Mouse (Mus musculus): ENCODE measurements around the gene Ric8a. TPM values are rescaled to one million over a fixed set of nuclear protein-coding genes. Genes with fewer than 3 reads are reported as not detected.
A peak's percentile ranks its signal among the peaks of the same experiment; 100 is the strongest.

Ric8a gene
- total RNA-seq, 1 experiment from 2014 or later, result 44.8 TPM

DNA sequence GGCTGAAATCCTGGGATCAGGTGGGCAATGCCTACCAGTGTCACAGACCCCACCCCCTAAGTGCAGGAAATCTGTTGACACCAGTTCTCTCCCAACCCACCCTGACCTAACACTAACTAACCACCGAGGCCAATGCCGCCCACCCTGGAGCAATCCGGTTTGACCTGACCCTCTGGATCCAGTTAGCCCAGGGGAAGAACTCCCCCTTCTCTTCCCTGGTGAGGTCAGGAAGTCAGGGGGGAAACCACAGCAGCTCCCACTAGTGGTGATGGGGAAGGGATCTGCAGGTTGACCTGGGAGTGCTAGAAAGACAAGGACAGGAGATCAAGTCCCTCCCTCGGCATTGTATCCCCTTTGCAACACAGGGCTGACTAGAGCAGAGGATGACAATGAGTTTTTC is 11.1 kb upstream of the Ric8a start:
- peak; percentile 8 for DNase-seq

DNA sequence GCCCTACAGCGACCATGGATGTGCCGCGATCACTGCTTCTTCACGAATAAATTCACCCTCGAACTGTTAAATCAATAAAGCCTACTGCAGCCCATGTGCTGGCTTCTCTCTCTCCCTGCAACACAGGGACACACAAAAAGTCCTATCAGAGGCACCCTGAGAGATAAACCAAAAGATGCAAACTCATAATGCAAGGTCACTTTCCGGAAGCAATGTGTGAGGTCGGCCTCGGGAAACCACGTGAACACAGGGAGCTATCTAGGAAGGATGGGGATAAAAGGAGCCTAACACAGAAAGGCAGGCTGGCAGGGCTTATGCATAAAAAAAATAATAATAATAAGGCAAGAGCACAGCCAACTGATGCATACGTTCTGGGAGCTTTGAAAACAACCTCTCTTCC is 10.1 kb upstream of the Ric8a start:
- DNase-seq, result peak; percentile 42

DNA sequence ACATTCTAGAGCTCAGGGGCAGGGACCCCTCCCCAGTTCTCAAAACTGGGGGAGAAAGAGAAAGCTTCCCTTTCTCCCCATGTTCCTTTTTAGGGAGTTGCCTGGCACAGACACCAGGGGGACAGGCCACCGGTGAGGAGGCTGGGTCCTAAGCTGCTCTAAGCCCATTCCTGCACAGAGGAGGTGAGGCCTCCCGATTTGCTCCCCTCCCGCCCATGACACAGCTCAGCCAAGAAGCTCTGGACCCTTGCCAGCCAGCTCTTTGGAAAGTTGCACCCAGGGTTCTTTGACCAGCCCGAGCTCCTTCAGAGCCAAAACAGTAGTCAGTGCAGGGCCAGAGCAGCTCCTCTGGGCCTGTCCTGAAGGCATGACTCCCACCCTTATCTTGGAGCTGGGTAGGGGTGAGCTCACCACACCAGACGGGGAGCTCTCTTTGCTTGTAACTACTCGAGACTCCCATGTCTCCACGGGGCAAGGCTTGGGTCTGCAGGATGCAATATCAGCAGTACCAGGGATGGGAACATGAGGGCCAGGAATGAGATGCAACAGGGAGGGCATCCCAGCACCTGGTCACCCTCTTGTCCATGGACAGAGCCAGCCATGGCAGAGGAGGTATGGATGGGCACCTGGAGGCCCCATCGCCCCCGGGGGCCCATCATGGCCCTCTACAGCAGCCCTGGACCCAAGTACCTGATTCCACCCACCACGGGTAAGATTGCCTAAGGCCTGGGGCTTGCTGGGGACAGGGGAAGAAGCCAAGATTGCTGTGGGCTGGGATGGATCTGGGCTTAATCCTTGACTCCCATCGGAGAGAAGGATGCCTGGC is 8.8 kb upstream of the Ric8a start, which contains the start of gene Odf3:
Odf3 (plus strand) TSS at position 51 of the 826 bp plus-strand sequence.
- peak; percentile 91 for DNase-seq

DNA sequence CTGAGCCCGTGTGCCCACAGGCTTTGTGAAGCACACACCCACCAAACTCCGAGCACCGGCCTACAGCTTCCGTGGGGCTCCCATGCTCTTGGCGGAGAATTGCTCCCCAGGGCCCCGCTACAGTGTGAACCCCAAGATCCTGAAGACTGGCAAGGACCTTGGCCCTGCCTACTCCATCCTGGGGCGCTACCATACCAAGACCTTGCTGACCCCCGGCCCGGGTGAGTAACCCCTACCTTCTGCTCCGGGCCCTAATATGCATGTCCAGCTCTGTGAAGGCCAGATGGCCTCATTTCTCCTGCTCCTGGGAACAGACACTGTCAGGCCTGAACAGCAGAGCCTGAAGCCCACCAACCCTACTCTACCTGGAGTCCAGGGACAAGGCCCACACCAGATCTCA is 8.2 kb upstream of the Ric8a start:
- DNase-seq, result no peak

DNA sequence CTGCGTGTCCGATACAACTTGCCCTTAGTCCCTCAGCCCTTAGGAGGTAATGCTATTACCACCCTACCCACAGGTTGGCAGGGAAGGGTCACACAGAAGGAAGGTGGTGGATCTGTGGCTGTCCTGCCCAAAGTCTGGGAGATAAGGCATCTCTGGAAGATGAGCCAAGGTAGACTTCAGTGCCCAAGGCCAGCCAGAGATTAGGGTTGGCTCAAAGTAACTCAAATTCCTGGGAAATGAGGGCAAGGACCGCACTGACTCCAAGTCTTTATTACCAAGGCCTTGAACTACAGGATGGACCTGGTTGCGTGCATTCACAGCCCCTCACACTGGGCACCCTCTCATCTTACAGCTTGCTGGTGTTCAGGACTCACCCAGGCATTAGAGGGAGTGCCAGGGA is 4.8 kb upstream of the Ric8a start:
- DNase-seq, result peak; percentile 49

DNA sequence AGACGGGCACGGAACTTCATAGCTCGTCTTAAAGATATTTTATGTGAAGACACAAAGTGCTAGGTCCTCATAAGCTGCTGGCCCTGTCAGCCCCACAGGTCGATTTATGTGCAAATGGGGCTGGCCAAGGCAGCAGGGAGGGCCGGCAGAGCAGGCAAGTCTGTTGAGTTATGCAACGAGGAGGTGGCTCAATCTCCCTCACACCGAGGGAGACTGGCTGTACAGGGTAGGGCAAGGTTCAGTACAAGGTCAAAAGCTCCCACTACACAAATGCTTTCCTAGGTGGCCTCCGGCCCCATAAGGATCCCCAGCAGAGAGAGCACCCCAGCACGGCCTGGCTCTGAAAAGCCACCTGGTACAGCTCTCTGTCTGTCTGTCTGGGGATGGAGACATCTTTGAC is 3.4 kb upstream of the Ric8a start:
- peak; percentile 76 for DNase-seq

DNA sequence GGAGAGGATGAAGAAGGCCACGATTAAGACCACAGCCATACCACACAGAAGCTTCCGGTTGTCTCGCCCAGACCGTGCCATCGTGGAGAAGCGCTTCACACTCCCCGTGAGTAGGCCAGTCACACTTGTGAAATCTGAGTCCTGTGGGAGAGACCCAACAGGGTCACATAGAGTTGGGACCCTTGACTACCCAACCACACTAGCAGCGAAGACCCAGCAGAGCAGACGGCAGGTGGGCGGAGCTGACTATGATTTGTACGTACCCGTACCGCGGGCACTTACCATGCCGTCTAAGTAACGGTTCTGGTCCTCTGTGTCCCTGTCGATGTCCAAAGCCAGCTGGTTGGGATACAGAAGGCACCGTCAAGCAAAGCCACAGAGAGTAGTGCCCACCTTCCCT is 2.3 kb upstream of the Ric8a start:
- DNase-seq, result no peak

DNA sequence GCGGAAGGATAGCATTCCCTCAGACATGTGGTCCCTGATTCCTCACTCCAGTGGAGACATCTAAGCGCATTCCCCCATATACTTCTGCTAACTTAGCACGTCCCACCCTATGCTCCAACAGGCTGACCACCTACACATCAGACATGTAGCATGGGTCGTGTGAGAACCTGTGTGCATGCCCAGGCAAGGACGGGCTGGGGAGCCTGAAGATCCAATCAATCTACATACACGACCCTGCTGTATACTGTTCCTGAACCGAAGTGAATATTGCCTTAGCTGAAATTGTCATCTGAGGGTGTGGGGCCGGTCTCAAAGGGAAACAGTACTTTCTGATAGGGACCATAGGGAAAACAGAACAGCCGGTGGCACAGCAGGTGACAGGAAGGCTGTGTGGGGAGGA is 1.6 kb upstream of the Ric8a start:
- no peak for DNase-seq

DNA sequence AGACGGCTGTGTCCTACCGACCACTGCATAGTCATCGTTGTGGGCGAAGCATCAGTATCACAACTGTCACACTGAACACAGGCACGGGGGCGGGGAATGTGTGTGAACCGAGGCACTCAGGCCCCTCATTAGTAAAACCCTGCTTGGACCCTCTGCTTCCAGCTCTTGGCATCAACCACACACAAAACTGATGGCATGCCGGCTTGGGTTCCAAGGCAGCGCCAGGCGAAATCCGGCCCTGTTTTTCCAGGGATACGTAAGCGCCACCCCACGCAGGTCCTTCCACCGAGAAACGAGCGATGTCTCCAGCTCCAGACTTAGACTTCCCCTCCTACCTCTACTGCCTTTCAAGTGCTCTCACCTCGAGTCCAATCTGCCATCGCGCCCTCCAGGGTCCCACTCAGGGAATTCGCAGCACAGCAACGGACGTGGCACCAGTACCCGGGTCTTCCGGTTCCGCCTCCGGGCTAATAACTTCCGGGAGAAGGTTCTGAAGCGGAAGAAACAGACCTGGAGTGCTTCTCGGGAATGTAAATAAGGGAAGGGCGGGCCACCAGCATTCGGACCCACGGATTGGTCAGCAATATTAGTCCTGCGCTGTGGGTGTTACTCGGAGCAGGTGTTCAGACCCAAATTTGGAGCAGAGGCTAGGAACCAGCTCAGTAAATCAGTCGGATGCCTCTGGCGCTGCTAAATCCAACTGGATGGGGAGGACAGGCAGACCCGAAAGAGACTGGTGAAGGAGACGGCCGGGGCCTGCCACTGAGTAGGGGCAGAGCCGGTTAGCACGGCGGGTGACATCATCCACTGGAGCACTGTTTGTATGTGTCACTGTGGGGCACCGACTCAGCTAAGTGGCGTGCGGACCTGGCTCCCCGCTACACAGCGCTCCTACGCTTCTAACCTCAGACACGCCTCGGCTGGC is 635 bp upstream of the Ric8a start, which contains the start of gene Gm45785:
Gm45785 (minus strand) TSS at position 472 of the 925 bp plus-strand sequence.
- peak; percentile 91 for DNase-seq

DNA sequence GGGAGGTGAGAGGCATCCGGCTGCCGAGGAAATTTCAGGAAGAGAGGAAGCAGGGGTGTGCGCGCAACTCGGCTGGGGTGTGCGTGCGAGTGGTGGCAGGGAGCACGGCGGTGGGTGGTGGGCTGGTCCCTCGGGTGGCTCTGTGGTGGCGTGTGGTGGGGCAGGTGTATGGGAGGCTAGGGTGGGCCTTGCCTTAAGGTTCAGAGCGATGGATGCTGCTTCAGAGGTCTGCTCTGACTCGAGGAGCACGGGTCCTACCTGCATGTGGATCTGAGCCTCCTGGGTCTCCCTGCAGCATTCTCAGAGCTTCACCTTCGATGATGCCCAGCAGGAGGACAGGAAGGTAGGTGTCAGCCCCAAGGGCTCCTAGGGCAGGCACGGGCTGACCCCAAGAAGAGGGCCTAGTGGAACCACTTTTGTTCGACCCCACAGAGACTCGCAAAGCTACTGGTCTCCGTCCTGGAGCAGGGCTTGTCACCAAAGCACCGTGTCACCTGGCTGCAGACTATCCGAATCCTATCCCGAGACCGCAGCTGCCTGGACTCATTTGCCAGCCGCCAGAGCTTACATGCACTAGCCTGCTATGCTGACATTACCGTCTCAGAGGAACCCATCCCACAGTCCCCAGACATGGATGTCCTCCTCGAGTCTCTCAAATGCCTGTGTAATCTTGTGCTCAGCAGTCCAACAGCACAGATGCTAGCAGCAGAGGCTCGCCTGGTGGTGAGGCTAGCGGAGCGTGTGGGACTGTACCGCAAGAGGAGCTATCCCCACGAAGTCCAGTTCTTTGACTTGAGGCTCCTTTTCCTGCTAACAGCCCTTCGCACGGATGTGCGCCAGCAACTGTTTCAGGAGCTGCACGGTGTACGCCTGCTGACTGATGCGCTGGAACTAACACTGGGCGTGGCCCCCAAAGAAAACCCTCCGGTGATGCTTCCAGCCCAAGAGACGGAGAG is 1.1 kb downstream of the Ric8a start, which contains the start of gene Bet1l:
Bet1l (minus strand) TSS at position 28 of the 956 bp plus-strand sequence.
- DNase-seq, result no peak

DNA sequence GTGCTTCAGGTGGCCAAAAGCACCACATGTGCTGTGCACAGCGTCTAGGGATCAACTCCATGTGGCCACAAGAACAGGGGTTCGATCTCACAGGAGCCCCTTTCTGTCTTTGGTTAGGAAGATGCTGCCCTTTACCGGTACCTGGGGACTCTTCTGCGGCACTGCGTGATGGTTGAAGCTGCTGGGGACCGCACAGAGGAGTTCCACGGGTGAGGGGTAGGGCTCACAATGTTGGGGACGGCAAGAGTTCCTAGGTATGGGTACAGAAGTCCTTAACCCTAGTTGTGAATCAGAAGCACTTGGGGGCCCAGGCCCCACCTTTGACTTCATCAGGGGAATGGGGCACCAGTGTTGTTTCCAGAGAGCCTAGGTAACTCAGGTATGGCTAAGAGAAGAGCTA is 2.0 kb downstream of the Ric8a start:
- DNase-seq, result no peak

DNA sequence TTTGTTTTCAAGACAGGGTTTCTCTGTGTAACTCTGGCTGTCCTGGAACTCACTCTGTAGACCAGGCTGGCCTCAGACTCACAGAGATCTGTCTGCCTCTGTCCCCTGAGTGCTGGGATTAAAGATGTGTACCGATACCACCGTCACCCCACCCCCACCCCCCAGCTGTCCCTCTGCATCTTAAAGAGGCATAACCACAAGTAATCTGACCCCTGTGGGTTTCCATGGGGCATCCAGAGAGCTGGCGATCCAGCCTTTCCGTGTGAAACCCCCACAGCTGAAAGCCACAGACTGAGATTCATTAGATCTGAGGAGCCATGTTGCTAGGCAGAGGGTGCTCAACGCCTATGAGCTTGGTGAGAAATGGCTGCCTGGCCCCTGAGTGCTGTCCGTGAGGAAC is 3.2 kb downstream of the Ric8a start:
- no peak for DNase-seq

DNA sequence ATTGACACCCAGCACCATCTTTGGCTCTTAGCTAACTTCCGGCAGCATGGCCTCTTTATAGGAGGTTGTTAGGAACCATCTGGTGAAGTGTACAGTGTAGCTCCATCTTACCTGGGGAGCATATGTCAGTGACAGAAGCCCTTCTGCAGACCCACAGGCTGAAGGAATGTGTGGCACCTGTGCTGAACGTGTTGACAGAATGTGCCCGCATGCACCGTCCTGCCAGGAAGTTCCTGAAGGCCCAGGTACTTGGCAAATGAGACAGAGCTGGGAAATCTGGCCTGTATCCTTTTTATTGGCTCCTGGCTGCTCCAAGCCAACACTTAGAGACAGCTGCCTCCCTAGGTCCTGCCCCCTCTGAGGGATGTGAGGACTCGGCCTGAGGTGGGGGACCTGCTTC is 4.0 kb downstream of the Ric8a start:
- DNase-seq, result no peak

DNA sequence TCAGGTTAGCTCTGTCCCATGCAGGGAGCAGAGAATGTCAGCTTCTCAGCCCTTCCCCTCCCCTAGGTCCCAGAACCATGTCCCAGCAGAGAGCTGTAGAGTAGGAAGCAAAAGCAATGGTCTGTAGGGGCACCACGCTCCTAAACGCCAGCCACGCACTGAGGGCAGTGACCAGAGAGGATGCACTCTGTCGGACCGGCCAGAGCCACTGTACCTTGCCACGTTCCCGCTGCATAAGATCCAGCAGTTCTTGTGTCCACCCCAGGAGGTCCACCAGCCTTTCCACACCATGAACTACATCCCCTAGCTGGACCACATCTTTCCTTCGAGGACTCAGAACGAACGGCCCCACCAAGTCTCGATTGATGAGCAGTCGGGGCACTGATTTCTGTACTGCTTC is 8.0 kb downstream of the Ric8a start:
- no peak for DNase-seq

DNA sequence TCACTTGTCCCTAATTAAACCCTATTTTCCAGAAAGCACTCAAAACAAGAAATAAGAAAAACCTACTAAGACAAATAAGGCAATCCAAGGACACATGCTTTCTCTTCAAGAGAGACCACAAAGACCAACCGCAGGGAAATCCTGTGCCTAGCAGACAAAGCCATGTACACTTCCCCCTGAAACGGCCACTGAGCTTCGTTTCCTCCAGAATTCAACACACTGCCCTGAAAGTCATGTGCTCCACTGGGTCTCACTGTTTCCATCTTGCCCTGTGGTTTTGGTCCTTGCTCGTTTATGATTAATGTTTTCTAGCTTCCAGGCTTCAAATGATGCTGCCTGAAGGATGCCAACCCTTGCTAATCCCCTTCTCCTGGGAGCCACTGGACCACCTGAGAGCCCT is 17.5 kb downstream of the Ric8a start:
- no peak for DNase-seq

DNA sequence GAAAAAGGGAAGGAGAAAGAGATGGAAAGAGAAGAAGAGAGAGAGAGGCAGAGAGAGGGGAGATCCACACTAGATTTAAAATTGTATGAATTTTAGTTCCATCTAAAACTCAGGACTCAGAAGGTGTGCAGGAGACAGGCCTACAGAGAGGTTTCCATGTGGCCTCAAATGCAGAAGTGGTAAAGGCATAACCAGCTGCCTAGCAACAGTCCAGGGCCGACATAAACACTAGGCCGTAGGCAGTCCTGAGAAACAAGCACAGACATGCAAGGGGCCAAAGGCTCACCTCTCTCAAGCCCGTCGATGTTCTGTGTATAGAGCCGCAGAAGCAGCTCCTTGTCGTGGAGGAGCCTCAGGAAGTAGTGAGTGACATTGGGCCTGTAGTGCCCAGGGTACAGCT is 20.6 kb downstream of the Ric8a start:
- no peak for DNase-seq

DNA sequence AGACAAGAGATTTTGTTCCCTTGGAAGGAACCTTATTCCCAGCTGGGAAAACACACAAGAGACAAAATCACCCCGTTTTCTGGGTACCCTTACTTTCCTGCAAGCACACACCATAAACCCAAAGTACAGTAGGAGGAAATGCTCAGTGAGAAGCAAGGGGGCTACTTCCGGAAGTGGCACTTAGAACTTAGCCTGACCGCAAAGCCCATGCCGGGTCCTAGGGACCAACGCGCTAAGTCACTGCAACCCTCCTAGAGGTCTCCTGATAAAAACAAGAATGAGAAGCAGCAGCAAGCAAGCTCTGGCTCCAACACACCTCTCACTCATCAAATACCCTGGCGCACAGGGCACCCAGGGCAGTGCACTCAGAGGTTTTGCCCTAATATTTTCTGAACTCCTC is 22.6 kb downstream of the Ric8a start:
- no peak for DNase-seq

DNA sequence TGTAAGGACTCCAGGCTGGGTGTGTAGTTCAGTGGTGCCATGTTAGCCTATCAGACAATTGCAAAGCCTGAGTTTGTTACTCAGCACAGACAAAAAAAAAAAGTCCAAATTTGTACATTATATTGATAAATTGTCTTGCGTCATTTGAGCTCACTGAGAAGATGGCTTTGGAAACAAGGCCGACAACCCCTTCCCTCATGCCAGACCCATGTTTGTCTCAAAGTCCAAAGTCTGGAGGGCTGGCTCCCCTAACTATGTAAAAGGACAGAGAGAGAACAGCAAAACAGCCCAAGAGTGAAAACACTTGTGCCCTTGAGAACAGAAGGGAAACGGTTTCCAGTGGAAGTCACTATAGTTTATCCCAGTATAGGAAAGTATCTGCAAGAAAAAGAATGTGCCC is 23.7 kb downstream of the Ric8a start:
- DNase-seq, result no peak

DNA sequence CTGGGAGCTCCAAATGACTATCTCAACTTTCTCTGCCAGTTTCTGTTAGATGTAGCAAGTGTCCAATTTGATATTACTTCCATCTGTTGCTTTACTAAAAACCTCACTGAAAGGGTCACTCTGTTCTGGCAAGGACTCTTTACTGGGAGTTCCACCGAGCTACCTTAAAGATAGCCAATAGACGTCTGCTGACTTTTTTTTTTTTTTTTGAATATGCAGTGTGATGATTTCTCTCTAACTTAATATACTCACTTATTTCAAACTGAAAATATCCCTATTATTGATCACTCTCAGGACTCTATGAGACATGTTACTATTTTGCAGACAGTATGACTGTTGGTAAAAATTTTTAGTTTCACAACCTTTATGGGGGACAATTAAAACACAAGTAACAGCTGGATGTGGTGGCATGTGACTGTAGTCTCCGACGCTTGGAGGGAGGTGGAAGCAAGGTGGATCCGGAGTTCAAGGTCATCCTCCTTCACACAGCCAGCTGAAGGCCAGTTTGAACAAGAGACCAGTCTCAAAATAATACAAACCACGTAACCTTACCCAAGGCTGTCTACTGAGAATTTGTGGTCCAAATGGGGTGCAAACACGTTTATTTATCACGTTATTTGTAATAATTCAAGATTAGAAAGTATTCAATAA is 24.2 kb downstream of the Ric8a start:
- DNase-seq, result no peak

DNA sequence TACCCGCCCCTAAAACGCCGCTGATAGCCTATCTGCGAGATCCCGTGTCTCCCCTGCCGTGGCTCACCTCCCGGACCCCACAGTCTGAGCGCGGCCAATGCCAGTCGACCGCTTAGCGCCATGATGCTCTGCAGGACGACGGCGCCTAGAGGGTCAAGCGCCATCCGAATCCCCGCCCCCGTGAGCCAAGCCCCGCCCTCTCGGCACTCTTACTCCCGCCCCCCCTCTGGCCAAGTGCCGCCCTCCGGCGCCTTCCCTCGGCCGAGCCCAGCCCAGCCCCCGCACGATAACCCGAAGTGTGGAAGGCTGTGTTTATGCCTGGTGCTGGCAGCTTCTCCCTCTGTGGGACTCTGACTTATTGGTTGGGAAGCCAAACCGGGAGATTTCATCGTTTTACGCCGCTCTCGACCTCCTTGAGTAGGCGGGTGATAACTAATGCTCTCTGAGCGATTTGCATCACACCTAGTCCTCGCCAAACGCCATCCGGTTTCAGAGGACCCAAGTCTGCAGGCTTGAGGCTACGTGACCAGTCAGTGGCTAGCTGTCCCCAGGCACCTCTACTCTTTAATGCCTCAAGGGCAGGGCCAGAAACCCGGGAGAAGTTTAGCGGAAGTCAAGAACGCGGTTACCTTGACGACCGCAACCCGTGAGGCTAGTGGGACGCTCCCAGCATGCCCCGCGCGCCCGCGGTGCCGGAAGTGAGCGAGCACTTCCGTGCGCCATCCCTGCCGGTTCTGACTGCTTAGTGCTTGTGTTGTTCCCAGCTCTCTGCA is 25.1 kb downstream of the Ric8a start, which contains the start of the genes Psmd13 and Sirt3:
Psmd13 (plus strand) TSS at position 273 of the 773 bp plus-strand sequence.
Sirt3 (minus strand) TSS at position 614 of the 773 bp plus-strand sequence.
- peak; percentile 97 for DNase-seq

DNA sequence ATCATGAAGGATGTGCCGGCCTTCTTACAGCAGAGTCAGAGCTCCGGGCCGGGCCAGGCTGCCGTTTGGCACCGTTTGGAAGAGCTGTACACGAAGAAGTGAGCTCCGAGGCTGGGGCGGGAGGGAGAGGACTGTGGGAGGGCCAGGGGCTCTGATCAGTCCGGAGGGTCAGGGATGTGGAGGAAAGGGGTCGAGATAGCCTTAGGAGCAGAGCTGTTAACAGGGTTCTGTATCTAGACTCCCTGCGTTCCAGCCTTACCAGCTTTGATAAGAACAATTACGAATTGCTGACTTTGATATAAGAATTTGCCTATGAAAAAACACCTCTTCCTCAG is 25.7 kb downstream of the Ric8a start:
- DNase-seq, result no peak
